Mouse (Mus musculus) MEL (cell line): ENCODE results near the gene Ahsa1. TPM values are rescaled to one million over a fixed set of nuclear protein-coding genes. Genes with fewer than 3 reads are reported as not detected.

Experiments used
- DNase-seq: peaks from one replicate; pipeline ENCODE4 v3.0.0; 2011; ENCODE audit warnings: low read depth, low spot score
- H3K27ac ChIP-seq: 2 replicates; pipeline ENCODE4 v1.5.1; 2012; ENCODE audit warnings: low read depth, mild to moderate bottlenecking, control low read depth, low read length, moderate library complexity; ENCODE audit not compliant: control insufficient read depth
- H3K27me3 ChIP-seq, 2 experiments: fragments of 150-350 bp in 1 of 2; sonication (generic) in 1 of 2; 2 replicates each; pipeline ENCODE4 v1.6.1; 2012; ENCODE audit warnings: low read length in 2 of 2, mild to moderate bottlenecking in 2 of 2, improper control_type of control experiment in 1 of 2, moderate library complexity in 1 of 2; ENCODE audit not compliant: insufficient read depth in 2 of 2, control insufficient read depth in 1 of 2
- H3K36me3 ChIP-seq, 2 experiments: 2 replicates each; pipeline ENCODE4 v1.6.1; 2012 to 2014; ENCODE audit warnings: low read length in 2 of 2, improper control_type of control experiment in 1 of 2, inconsistent platforms in 1 of 2, mild to moderate bottlenecking in 1 of 2; ENCODE audit not compliant: insufficient read depth in 2 of 2, control insufficient read depth in 1 of 2
- H3K4me1 ChIP-seq, 2 experiments: fragments of 150-350 bp in 1 of 2; sonication (generic) in 1 of 2; 2 replicates each; pipeline ENCODE4 v1.6.1; 2012; ENCODE audit warnings: low read length in 2 of 2, improper control_type of control experiment in 1 of 2, mild to moderate bottlenecking in 1 of 2; ENCODE audit not compliant: insufficient read depth in 2 of 2, control insufficient read depth in 1 of 2
- H3K4me3 ChIP-seq, 2 experiments: fragments of 150-350 bp in 1 of 2; sonication (generic) in 1 of 2; 2 replicates each; pipeline ENCODE4 v1.5.1; 2012; ENCODE audit warnings: low read depth in 2 of 2, low read length in 2 of 2, mild to moderate bottlenecking in 2 of 2, moderate library complexity in 2 of 2, control low read depth in 1 of 2, improper control_type of control experiment in 1 of 2; ENCODE audit not compliant: control insufficient read depth in 1 of 2, insufficient read depth in 1 of 2
- H3K79me2 ChIP-seq: 2 replicates; pipeline ENCODE4 v1.6.1; 2012; ENCODE audit warnings: mild to moderate bottlenecking, low read length, moderate library complexity; ENCODE audit not compliant: control insufficient read depth, poor library complexity, insufficient read depth
- H3K9ac ChIP-seq: 2 replicates; pipeline ENCODE4 v1.6.1; 2012; ENCODE audit warnings: low read depth, mild to moderate bottlenecking, control low read depth, low read length, moderate library complexity; ENCODE audit not compliant: control insufficient read depth, poor library complexity, severe bottlenecking
- H3K9me3 ChIP-seq: fragments of 150-350 bp; sonication (generic); replicated peaks from 2 replicates; pipeline ENCODE4 v1.6.1; 2012; ENCODE audit warnings: mild to moderate bottlenecking, low read length, improper control_type of control experiment, moderate library complexity; ENCODE audit not compliant: insufficient read depth
- CHD1 ChIP-seq: IDR thresholded peaks from 2 replicates; pipeline ENCODE4 v1.6.1; 2012; ENCODE audit warnings: low read depth, mild to moderate bottlenecking, inconsistent platforms, low read length, improper control_type of control experiment
- ELF1 ChIP-seq: IDR thresholded peaks from 2 replicates; pipeline ENCODE4 v1.6.1; 2014; ENCODE audit warnings: low read depth, mild to moderate bottlenecking, inconsistent platforms, low read length, improper control_type of control experiment, moderate library complexity
- EP300 ChIP-seq, 2 experiments: IDR thresholded peaks; 2 replicates each; pipeline ENCODE4 v1.6.1; 2011; ENCODE audit warnings: improper control_type of control experiment in 2 of 2, low read length in 2 of 2, low read depth in 1 of 2, mild to moderate bottlenecking in 1 of 2
- GATA1 ChIP-seq: IDR thresholded peaks from 2 replicates; pipeline ENCODE4 v1.6.1; 2011; ENCODE audit warnings: low read depth, low read length, improper control_type of control experiment
- JUND ChIP-seq: IDR thresholded peaks from 2 replicates; pipeline ENCODE4 v1.6.1; 2011; ENCODE audit warnings: low read depth, mild to moderate bottlenecking, improper control_type of control experiment, low read length
- KAT2A ChIP-seq: conservative IDR thresholded peaks from 2 replicates; pipeline ENCODE4 v1.6.1; 2012; ENCODE audit warnings: low read depth, low read length, improper control_type of control experiment, inconsistent platforms
- MAFK ChIP-seq: IDR thresholded peaks from 2 replicates; pipeline ENCODE4 v1.6.1; 2011; ENCODE audit warnings: low read depth, mild to moderate bottlenecking, low read length, improper control_type of control experiment, borderline replicate concordance
- MXI1 ChIP-seq: IDR thresholded peaks from 2 replicates; pipeline ENCODE4 v1.6.1; 2011; ENCODE audit warnings: mild to moderate bottlenecking, low read depth, low read length, improper control_type of control experiment
- MYC ChIP-seq: IDR thresholded peaks from 2 replicates; pipeline ENCODE4 v1.6.1; 2011; ENCODE audit warnings: low read depth, mild to moderate bottlenecking, low read length, improper control_type of control experiment, moderate library complexity
- POLR2A ChIP-seq, 2 experiments: IDR thresholded peaks; 2 replicates each; pipeline ENCODE4 v1.6.1; 2011 to 2012; ENCODE audit warnings: low read length in 2 of 2, mild to moderate bottlenecking in 2 of 2, control low read depth in 1 of 2, improper control_type of control experiment in 1 of 2, low read depth in 1 of 2, moderate library complexity in 1 of 2; ENCODE audit not compliant: control insufficient read depth in 1 of 2, insufficient read depth in 1 of 2, poor library complexity in 1 of 2
- POLR2AphosphoS5 ChIP-seq: IDR thresholded peaks from 2 replicates; pipeline ENCODE4 v1.6.1; 2012; ENCODE audit warnings: low read depth, borderline replicate concordance, mild to moderate bottlenecking, inconsistent platforms, low read length, moderate library complexity, mixed read lengths
- RAD21 ChIP-seq: IDR thresholded peaks from 2 replicates; pipeline ENCODE4 v1.6.1; 2011; ENCODE audit warnings: mild to moderate bottlenecking, low read depth, low read length, improper control_type of control experiment
- SMC3 ChIP-seq: IDR thresholded peaks from 2 replicates; pipeline ENCODE4 v1.6.1; 2011; ENCODE audit warnings: low read depth, low read length, improper control_type of control experiment
- TBP ChIP-seq: IDR thresholded peaks from 2 replicates; pipeline ENCODE4 v1.8.0; 2011; ENCODE audit warnings: low read depth, low read length, improper control_type of control experiment
- USF1 ChIP-seq: IDR thresholded peaks from 2 replicates; pipeline ENCODE4 v1.6.1; 2014; ENCODE audit warnings: low read depth, mild to moderate bottlenecking, inconsistent platforms, low read length, improper control_type of control experiment, moderate library complexity
- USF2 ChIP-seq, 2 experiments: IDR thresholded peaks; 2 replicates each; pipeline ENCODE4 v1.6.1; 2011 to 2012; ENCODE audit warnings: improper control_type of control experiment in 2 of 2, low read length in 2 of 2, borderline replicate concordance in 1 of 2, inconsistent platforms in 1 of 2, low read depth in 1 of 2, mild to moderate bottlenecking in 1 of 2; ENCODE audit not compliant: insufficient read depth in 1 of 2
- ZC3H11A ChIP-seq: IDR thresholded peaks from 2 replicates; pipeline ENCODE4 v1.6.1; 2012; ENCODE audit warnings: low read depth, mild to moderate bottlenecking, inconsistent platforms, low read length, improper control_type of control experiment
- ZKSCAN1 ChIP-seq: IDR thresholded peaks from 2 replicates; pipeline ENCODE4 v1.6.1; 2012; ENCODE audit warnings: low read depth, mild to moderate bottlenecking, inconsistent platforms, low read length, improper control_type of control experiment, moderate library complexity
- ZMIZ1 ChIP-seq: IDR thresholded peaks from 2 replicates; pipeline ENCODE4 v1.6.1; 2012; ENCODE audit warnings: low read depth, mild to moderate bottlenecking, inconsistent platforms, low read length, improper control_type of control experiment, moderate library complexity
- ZNF384 ChIP-seq: IDR thresholded peaks from 2 replicates; pipeline ENCODE4 v1.6.1; 2012; ENCODE audit warnings: low read depth, mild to moderate bottlenecking, inconsistent platforms, low read length, improper control_type of control experiment
- polyA plus RNA-seq, 2 experiments: library from polyadenylated mRNA; stranded (reverse) in 1 of 2; unstranded in 1 of 2; fragments of >175 nt in 1 of 2; fragments of >200 nt in 1 of 2; gene quantifications; 2 replicates each; pipeline versions ENCODE4 v1.2.1 to v1.2.4; 2012; ENCODE audit warnings: low replicate concordance in 2 of 2, low read depth in 1 of 2; ENCODE audit not compliant: insufficient read length in 2 of 2, insufficient read depth in 1 of 2, missing spikeins in 1 of 2
- total RNA-seq: library from RNA; depleted of rRNA; stranded (reverse); fragments of 300-350 nt; gene quantifications from 2 replicates; pipeline ENCODE4 v1.2.3, GENCODE M21; 2012

Ahsa1 gene
- total and polyA plus RNA-seq, 3 experiments: 403 to 424 TPM; not detected in 1

- no peak overlapping the region for H3K27ac ChIP-seq
- no peaks in the 10 kb centered on the region for H3K27me3 ChIP-seq
- no peak overlapping the region for H3K9ac ChIP-seq
- peaks cover 2 to 11% of the 10 kb centered on the region in 2 experiments; a peak in 3 of 4 replicates for H3K4me1 ChIP-seq
- H3K79me2 ChIP-seq: peaks cover 2% of the 10 kb centered on the region; the same call in 1 of the 2 replicates
- H3K9me3 ChIP-seq: no peaks in the 10 kb centered on the region
- DNase-seq: peak; percentile 55
- no peak overlapping the region for H3K4me3 ChIP-seq
- TF ChIP-seq EP300 (IDR thresholded peaks at IDR 0.05; ENCODE audit: low read depth in 1 of 2, low read length in 2 of 2) (no peak), JUND (no peak), GATA1 (no peak), USF1 (no peak), POLR2A (IDR thresholded peaks at IDR 0.05; ENCODE audit: control insufficient read depth in 1 of 2, insufficient read depth in 1 of 2, low read depth in 1 of 2, low read length in 2 of 2, poor library complexity in 1 of 2) (no peak), ZMIZ1 (no peak), ZNF384 (no peak), USF2 (IDR thresholded peaks at IDR 0.05; ENCODE audit: borderline replicate concordance in 1 of 2, insufficient read depth in 1 of 2, low read depth in 1 of 2, low read length in 2 of 2) (no peak), MXI1 (no peak), RAD21 (no peak), ELF1 (no peak), TBP (no peak), MYC (no peak), KAT2A (no peak), CHD1 (no peak), MAFK (no peak), ZC3H11A (no peak), ZKSCAN1 (no peak), SMC3 (no peak), POLR2AphosphoS5 (no peak)
- H3K36me3 ChIP-seq: peaks cover 13 to 14% of the 10 kb centered on the region in 2 experiments
Observed at GRCm38 (mm10) chr12:87274853-87275831, 8.9 kb downstream of the Ahsa1 start.
